In the genomic region with DNA sequence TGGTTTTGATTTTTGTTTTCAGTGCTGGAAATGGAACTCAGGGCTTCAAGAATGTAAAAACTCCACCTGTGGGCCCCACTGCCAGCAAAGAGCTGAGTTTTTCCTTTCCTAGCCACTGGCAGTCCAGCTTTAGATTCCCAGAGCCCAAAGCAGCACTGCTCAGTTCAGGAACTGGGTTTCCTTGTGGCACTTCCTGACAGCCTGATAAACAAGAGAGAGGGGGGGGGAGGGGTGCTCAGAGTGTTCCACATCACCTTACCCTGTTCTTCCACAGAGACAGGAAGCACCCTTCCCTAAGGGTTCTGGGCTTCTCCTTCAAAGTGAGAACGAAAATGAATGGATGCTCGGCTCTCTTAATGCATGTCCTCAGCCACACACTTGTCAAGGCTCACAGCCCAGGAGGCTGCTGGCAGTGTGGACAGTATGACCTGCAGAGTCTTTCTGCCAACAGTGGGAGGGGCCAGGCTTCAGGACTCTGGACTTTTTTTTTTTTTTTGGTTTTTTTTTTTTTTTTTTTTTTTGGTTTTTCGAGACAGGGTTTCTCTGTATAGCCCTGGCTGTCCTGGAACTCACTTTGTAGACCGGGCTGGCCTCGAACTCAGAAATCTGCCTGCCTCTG, we compare ENCODE assay signal across 16 mouse cellular contexts. TPM values are rescaled to one million over a fixed set of nuclear protein-coding genes. Genes with fewer than 3 reads are reported as not detected.
DNase-seq lines count a peak whose midpoint lies in the region; ATAC-seq and TF ChIP-seq lines count a peak whose summit lies in the region.
"Had no signal": no experiment of that assay in that cellular context is flagged by ENCODE, and none has a peak within 500 bp of the region (broad histone marks: within the 10 kb centered on the region; RNA-seq: fewer than 3 reads in every experiment).

No protein-coding gene starts in this region.

- no peak overlapping the region for H3K4me3 ChIP-seq in gastrocnemius, adult 2 months
- no peak overlapping the region for H3K4me3 ChIP-seq in kidney, adult 2 months (ENCODE audit: insufficient read depth, low read depth, low read length)
- no peak overlapping the region for H3K4me3 ChIP-seq in kidney, embryonic 16.5 days (ENCODE audit: low read length)
- H3K4me3 ChIP-seq in embryonic facial prominence, embryonic 10.5 days, result no peak overlapping the region
- H3K4me3 ChIP-seq in liver, embryonic 14.5 days (ENCODE audit: insufficient read depth in 1 of 2, low read depth in 2 of 2, low read length in 2 of 2), result no peak overlapping the region
- H3K4me3 ChIP-seq: erythroblast, embryonic 14.5 days; hindbrain, embryonic 10.5 days had no signal

- peak overlapping the region; percentile 69 for H3K27ac ChIP-seq in gastrocnemius, adult 2 months
- no peak overlapping the region; the same call in 1 of the 2 replicates for H3K27ac ChIP-seq in kidney, adult 2 months (ENCODE audit: insufficient read depth, low read depth, low read length)
- no peak overlapping the region for H3K27ac ChIP-seq in kidney, embryonic 16.5 days (ENCODE audit: low read length)
- no peak overlapping the region for H3K27ac ChIP-seq in embryonic facial prominence, embryonic 10.5 days (replicated peaks)
- H3K27ac ChIP-seq in liver, embryonic 14.5 days, result no peak overlapping the region
- H3K27ac ChIP-seq: hindbrain, embryonic 10.5 days had no signal

- no peak for ATAC-seq in kidney, embryonic 16.5 days (ENCODE audit: low FRiP score, low TSS enrichment)
- peak; percentile 16; the same call in 1 of the 2 replicates for ATAC-seq in liver, embryonic 14.5 days (ENCODE audit: insufficient read depth)
- ATAC-seq: intestine, embryonic 16.5 days had no signal

- no peak for TF ChIP-seq CTCF in gastrocnemius, adult 2 months (IDR thresholded peaks at IDR 0.05)
- no peak for TF ChIP-seq CTCF in kidney, adult 2 months (conservative IDR thresholded peaks at IDR 0.05; ENCODE audit: insufficient read depth, insufficient read length, low read depth, low read length)
- TF ChIP-seq CTCF in liver, embryonic 14.5 days (IDR thresholded peaks at IDR 0.05; ENCODE audit: low read depth), result no peak

- H3K4me1 ChIP-seq in kidney, adult 2 months (ENCODE audit: control insufficient read depth, insufficient read depth, low read length), result no peaks in the 10 kb centered on the region
- no peaks in the 10 kb centered on the region for H3K4me1 ChIP-seq in kidney, embryonic 16.5 days (ENCODE audit: insufficient read depth, low read length)
- H3K4me1 ChIP-seq in embryonic facial prominence, embryonic 10.5 days, result peaks cover 5% of the 10 kb centered on the region
- H3K4me1 ChIP-seq in liver, embryonic 14.5 days (replicated peaks; ENCODE audit: control insufficient read depth in 2 of 2, insufficient read depth in 2 of 2, low read length in 1 of 2), result peaks cover 0 to 17% of the 10 kb centered on the region in 2 experiments; a peak in 3 of 4 replicates

- intact Hi-C loops in gastrocnemius, adult 2 months (cut with DNase I), result no loop called here

- H3K27me3 ChIP-seq in kidney, adult 2 months (replicated peaks; ENCODE audit: control insufficient read depth, insufficient read depth, low read length), result no peaks in the 10 kb centered on the region
- H3K27me3 ChIP-seq in kidney, embryonic 16.5 days (ENCODE audit: insufficient read depth, low read length), result no peaks in the 10 kb centered on the region
- H3K27me3 ChIP-seq in embryonic facial prominence, embryonic 10.5 days (replicated peaks; ENCODE audit: low read depth, poor library complexity, severe bottlenecking), result no peaks in the 10 kb centered on the region
- H3K27me3 ChIP-seq in liver, embryonic 14.5 days (ENCODE audit: control insufficient read depth, insufficient read depth, low read length), result no peaks in the 10 kb centered on the region

- TF ChIP-seq POLR2A in kidney, adult 2 months (IDR thresholded peaks at IDR 0.05; ENCODE audit: low read depth, low read length), result no peak

- TF ChIP-seq EP300 in liver, embryonic 14.5 days (IDR thresholded peaks at IDR 0.05; ENCODE audit: low read depth), result no peak

- H3K9me3 ChIP-seq in kidney, embryonic 16.5 days (ENCODE audit: low read length), result no peaks in the 10 kb centered on the region
- no peaks in the 10 kb centered on the region for H3K9me3 ChIP-seq in embryonic facial prominence, embryonic 10.5 days
- no peaks in the 10 kb centered on the region for H3K9me3 ChIP-seq in liver, embryonic 14.5 days (ENCODE audit: control insufficient read depth, low read length)
- H3K9me3 ChIP-seq: hindbrain, embryonic 10.5 days had no signal

- peaks cover 9% of the 10 kb centered on the region; the same call in 1 of the 2 replicates for H3K36me3 ChIP-seq in kidney, adult 2 months (ENCODE audit: control insufficient read depth, insufficient read depth, low read length)
- H3K36me3 ChIP-seq in kidney, embryonic 16.5 days (ENCODE audit: insufficient read depth, low read length), result 0 out of 2 replicates have a peak, but pooled peaks cover 3% of the 10 kb centered on the region
- H3K36me3 ChIP-seq in embryonic facial prominence, embryonic 10.5 days (replicated peaks), result peaks cover 10% of the 10 kb centered on the region; the same call in 1 of the 2 replicates
- H3K36me3 ChIP-seq in liver, embryonic 14.5 days (replicated peaks; ENCODE audit: control insufficient read depth, insufficient read depth, low read depth), result peaks cover 62% of the 10 kb centered on the region

- H3K9ac ChIP-seq in kidney, embryonic 16.5 days (replicated peaks; ENCODE audit: low read length), result no peak overlapping the region
- H3K9ac ChIP-seq in liver, embryonic 14.5 days (replicated peaks), result no peak overlapping the region

- 44% methylated on average over 5 of the region's 5 CpGs for WGBS in kidney, adult 2 months
- 80% methylated on average over 4 of the region's 5 CpGs for WGBS in kidney, embryonic 16.5 days
- 67% methylated on average over 5 of the region's 5 CpGs for WGBS in embryonic facial prominence, embryonic 10.5 days
- WGBS in liver, embryonic 14.5 days (ENCODE audit: insufficient replicate concordance), result 65% methylated on average over 4 of the region's 5 CpGs

- no peak for DNase-seq in gastrocnemius, adult 2 months
- no peak for DNase-seq in gastrocnemius, adult 18-20 months (ENCODE audit: low spot score)
- DNase-seq in kidney, adult 2 months, result peak; percentile 75
- DNase-seq in embryonic facial prominence, embryonic 10.5 days (ENCODE audit: low spot score), result peak; percentile 21
- no peak for DNase-seq in liver, embryonic 14.5 days (ENCODE audit: low read depth in 3 of 3, low spot score in 3 of 3)
- no peak for DNase-seq in natural killer cell, adult 2 months (ENCODE audit: low spot score in 2 of 2)
- no peak for DNase-seq in frontal cortex, adult 2 months (ENCODE audit: extremely low spot score in 1 of 2, low spot score in 1 of 2)
- DNase-seq: adrenal gland, postnatal 25 days; layer of hippocampus, adult 9-11 months had no signal

- no peak overlapping the region for H3K4me2 ChIP-seq in kidney, embryonic 16.5 days (replicated peaks; ENCODE audit: low read depth, low read length)
- H3K4me2 ChIP-seq in liver, embryonic 14.5 days (ENCODE audit: low read depth), result no peak overlapping the region

RNA-seq across cellular contexts. Expression of a gene that starts 23.5 kb away (rescaled TPM):
- total RNA-seq in gastrocnemius, adult 2 months (2021), result 1 to 10 TPM; 6.8 to 7.9 TPM
- 1 to 10 TPM; 6.9 to 7.1 TPM for total RNA-seq in gastrocnemius, adult 18-20 months (2021)
- polyA plus RNA-seq in kidney, adult 2 months (2012; rRNA removed), result 214 and 230 TPM in 2 replicates
- 20.8 and 22.6 TPM in 2 replicates for polyA plus RNA-seq in kidney, embryonic 16.5 days (2015; fragmentation: Nextera tagmentation; extraction: Ambion mirVana)
- 6.1 and 7.1 TPM in 2 replicates for polyA plus RNA-seq in embryonic facial prominence, embryonic 10.5 days (2016; fragmentation: Nextera tagmentation; extraction: Ambion mirVana)
- polyA plus RNA-seq in liver, embryonic 14.5 days (2012; rRNA removed), result 14.4 and 14.8 TPM in 2 replicates
- polyA plus RNA-seq in liver, embryonic 14.5 days (2014; fragmentation: Nextera tagmentation; extraction: Ambion mirVana), result 12.5 and 14.4 TPM in 2 replicates
- polyA plus RNA-seq in frontal cortex, adult 2 months (2012; rRNA removed), result 44.7 and 47.6 TPM in 2 replicates

RNA-seq across cellular contexts. Expression of a gene that starts 24.3 kb away (rescaled TPM):
- total RNA-seq in gastrocnemius, adult 2 months (2021), result not detected
- not detected for total RNA-seq in gastrocnemius, adult 18-20 months (2021)
- 0.16 and 0.31 TPM in 2 replicates for polyA plus RNA-seq in kidney, adult 2 months (2012; rRNA removed)
- 0.22 TPM in 1 of 2 replicates, not detected in the other for polyA plus RNA-seq in kidney, embryonic 16.5 days (2015; fragmentation: Nextera tagmentation; extraction: Ambion mirVana)
- polyA plus RNA-seq in embryonic facial prominence, embryonic 10.5 days (2016; fragmentation: Nextera tagmentation; extraction: Ambion mirVana), result 0.16 TPM in 1 of 2 replicates, not detected in the other
- polyA plus RNA-seq in liver, embryonic 14.5 days (2012; rRNA removed), result 0.04 TPM in 1 of 2 replicates, not detected in the other
- polyA plus RNA-seq in liver, embryonic 14.5 days (2014; fragmentation: Nextera tagmentation; extraction: Ambion mirVana), result not detected in 2 replicates
- 0.90 and 1.0 TPM in 2 replicates for polyA plus RNA-seq in frontal cortex, adult 2 months (2012; rRNA removed)
- total RNA-seq: ES-E14; megakaryocyte-erythroid progenitor cell, adult 5-6 weeks had no signal
- polyA plus RNA-seq: erythroblast, embryonic 14.5 days; hindbrain, embryonic 10.5 days; intestine, embryonic 16.5 days; thymus, postnatal 0 days had no signal

RNA-seq across cellular contexts. Expression of a gene that starts 39.2 kb away (rescaled TPM):
- 10 to 100 TPM; 51.9 TPM for total RNA-seq in gastrocnemius, adult 2 months (2021)
- 10 to 100 TPM; 52.1 to 57.5 TPM for total RNA-seq in gastrocnemius, adult 18-20 months (2021)
- polyA plus RNA-seq in kidney, adult 2 months (2012; rRNA removed), result 73.0 and 76.9 TPM in 2 replicates
- polyA plus RNA-seq in kidney, embryonic 16.5 days (2015; fragmentation: Nextera tagmentation; extraction: Ambion mirVana), result 300 and 327 TPM in 2 replicates
- 471 and 476 TPM in 2 replicates for polyA plus RNA-seq in embryonic facial prominence, embryonic 10.5 days (2016; fragmentation: Nextera tagmentation; extraction: Ambion mirVana)
- 91.5 and 114 TPM in 2 replicates for polyA plus RNA-seq in liver, embryonic 14.5 days (2012; rRNA removed)
- polyA plus RNA-seq in liver, embryonic 14.5 days (2014; fragmentation: Nextera tagmentation; extraction: Ambion mirVana), result 90.6 and 96.3 TPM in 2 replicates
- polyA plus RNA-seq in frontal cortex, adult 2 months (2012; rRNA removed), result 269 and 276 TPM in 2 replicates

RNA-seq across cellular contexts. Expression of a gene that starts 51.2 kb away (rescaled TPM):
- 100 to 1,000 TPM; 112 to 209 TPM for total RNA-seq in gastrocnemius, adult 2 months (2021)
- 100 to 1,000 TPM; 158 to 163 TPM for total RNA-seq in gastrocnemius, adult 18-20 months (2021)
- 196 and 222 TPM in 2 replicates for polyA plus RNA-seq in kidney, adult 2 months (2012; rRNA removed)
- polyA plus RNA-seq in kidney, embryonic 16.5 days (2015; fragmentation: Nextera tagmentation; extraction: Ambion mirVana), result 141 and 143 TPM in 2 replicates
- polyA plus RNA-seq in embryonic facial prominence, embryonic 10.5 days (2016; fragmentation: Nextera tagmentation; extraction: Ambion mirVana), result 86.2 and 89.0 TPM in 2 replicates
- 42.3 and 48.3 TPM in 2 replicates for polyA plus RNA-seq in liver, embryonic 14.5 days (2012; rRNA removed)
- 56.4 and 64.7 TPM in 2 replicates for polyA plus RNA-seq in liver, embryonic 14.5 days (2014; fragmentation: Nextera tagmentation; extraction: Ambion mirVana)
- 50.0 and 55.9 TPM in 2 replicates for polyA plus RNA-seq in frontal cortex, adult 2 months (2012; rRNA removed)

Comparison
In these comparisons a context has a peak if more than half of its experiments do, and no peak if none do; other contexts are left out.
1. DNase-seq: peak in kidney, adult 2 months (single experiment) and embryonic facial prominence, embryonic 10.5 days (single experiment); none in gastrocnemius, adult 2 months (single experiment), gastrocnemius, adult 18-20 months (single experiment), liver, embryonic 14.5 days (0 of 3), natural killer cell, adult 2 months (0 of 2) and frontal cortex, adult 2 months (0 of 2).